Comparison of ENCODE assay signal across 21 mouse cellular contexts in the genomic region with DNA sequence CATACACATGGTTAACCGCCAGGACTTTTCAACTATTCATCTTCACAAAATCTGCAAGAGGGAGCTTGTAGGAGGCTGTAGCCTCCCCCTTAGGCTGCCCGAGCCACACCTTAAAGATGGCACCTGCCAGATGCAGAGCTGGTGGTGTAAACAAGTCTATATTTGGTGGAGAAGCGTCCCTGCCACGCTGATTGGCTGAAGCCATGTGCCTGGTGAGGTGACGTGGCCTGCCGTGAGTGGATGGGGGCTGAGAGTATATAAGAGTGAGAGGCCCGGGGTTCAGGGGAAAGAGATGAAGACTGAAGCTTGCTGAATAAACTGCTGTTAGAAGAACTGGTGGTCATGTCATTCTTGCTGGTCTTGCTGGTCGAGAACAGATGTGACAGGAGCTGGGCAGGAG. TPM values are rescaled to one million over a fixed set of nuclear protein-coding genes. Genes with fewer than 3 reads are reported as not detected.
DNase-seq lines count a peak whose midpoint lies in the region; TF ChIP-seq lines count a peak whose summit lies in the region.
"Not testable (repeated sequence)": the region's sequence is repeated elsewhere in the genome, so short reads cannot be mapped to it uniquely, and the experiment has no call there.
"Had no signal": no experiment of that assay in that cellular context is flagged by ENCODE, and none has a peak within 500 bp of the region (broad histone marks: within the 10 kb centered on the region; RNA-seq: fewer than 3 reads in every experiment).

No protein-coding gene starts in this region.

- not testable (repeated sequence) for H3K79me2 ChIP-seq in CH12.LX (replicated peaks; ENCODE audit: control insufficient read depth, extremely low read depth, insufficient read depth, poor library complexity, severe bottlenecking)

- TF ChIP-seq POLR2A in CH12.LX (IDR thresholded peaks at IDR 0.05; ENCODE audit: low read depth, low read length): not testable (repeated sequence)

- H3K36me3 ChIP-seq in CH12.LX (replicated peaks in 1 of 2; ENCODE audit: control insufficient read depth in 1 of 2, insufficient read depth in 1 of 2, low read length in 1 of 2): not testable (repeated sequence)

- not testable (repeated sequence) for H3K4me2 ChIP-seq in CH12.LX (ENCODE audit: insufficient read depth, low read depth, poor library complexity, severe bottlenecking)

- not testable (repeated sequence) for H3K4me1 ChIP-seq in CH12.LX (ENCODE audit: control insufficient read depth in 1 of 2, insufficient read depth in 2 of 2)

- H3K9ac ChIP-seq in CH12.LX (ENCODE audit: insufficient read depth, low read depth): not testable (repeated sequence)

- TF ChIP-seq RAD21 in CH12.LX (IDR thresholded peaks at IDR 0.05; ENCODE audit: low read depth, low read length): not testable (repeated sequence)

- not testable (repeated sequence) for H3K9me3 ChIP-seq in CH12.LX (replicated peaks; ENCODE audit: low read length)

- TF ChIP-seq CTCF in CH12.LX (conservative IDR thresholded peaks at IDR 0.05 in 1 of 2, IDR thresholded peaks at IDR 0.05 in 1 of 2; ENCODE audit: low read depth in 2 of 2, low read length in 2 of 2): not testable (repeated sequence)

- not testable (repeated sequence) for H3K27ac ChIP-seq in CH12.LX (ENCODE audit: insufficient read depth, low read depth)

- H3K4me3 ChIP-seq in CH12.LX (replicated peaks in 1 of 3; ENCODE audit: low read depth in 2 of 3, low read length in 2 of 3, poor library complexity in 1 of 3): not testable (repeated sequence)

- in situ Hi-C loops in CH12.LX (cut with MboI; ENCODE audit: low pct_ligation_motif_present, low pct_unique_long_range_greater_than_20kb, low sequenced_read_pairs): not testable (repeated sequence)

- dilution Hi-C loops in CH12.LX (cut with MboI; ENCODE audit: extremely low pct_ligation_motif_present, extremely low pct_unique_long_range_greater_than_20kb, low sequenced_read_pairs): not testable (repeated sequence)

- not testable (repeated sequence) for TF ChIP-seq EP300 in CH12.LX (IDR thresholded peaks at IDR 0.05; ENCODE audit: low read length)

- H3K27me3 ChIP-seq in CH12.LX (replicated peaks): not testable (repeated sequence)

- DNase-seq in 3134 (ENCODE audit: extremely low read depth, insufficient read length, low spot score): peak; percentile 10
- peak; percentile 1 for DNase-seq in CH12.LX (ENCODE audit: extremely low read depth)
- DNase-seq in NIH3T3 (ENCODE audit: low read depth): peak; percentile 43
- peak; percentile 90 for DNase-seq in heart, adult 11 months

RNA-seq across cellular contexts. Expression of a gene that starts 10.6 kb away (rescaled TPM):
- total RNA-seq in CH12.LX (2012; rRNA removed) (not detected in 2 replicates), CH12.LX (2014; rRNA removed) (not detected in 2 replicates)
- polyA plus RNA-seq in CH12.LX (2012; ENCODE audit: insufficient read length, low read depth): not detected in 2 replicates
- total RNA-seq: adrenal gland, adult 18-20 months; adrenal gland, adult 2 months; adrenal gland, adult 8-10 months; adrenal gland, postnatal 10 days; adrenal gland, postnatal 14 days; adrenal gland, postnatal 25 days; adrenal gland, postnatal 36 days; adrenal gland, postnatal 4 days; G1E; MEL had no signal
- polyA plus RNA-seq: activated CD4-positive, CD25-positive, alpha-beta regulatory T cell, adult 4 months; adrenal gland, adult 2 months; C2C12; CD4-positive, CD25-positive, alpha-beta regulatory T cell, adult 4 months; G1E; Patski had no signal

RNA-seq across cellular contexts. Expression of a gene that starts 29.6 kb away (rescaled TPM):
- total RNA-seq in CH12.LX (2012; rRNA removed) (not detected in 2 replicates), CH12.LX (2014; rRNA removed) (not detected in 2 replicates)
- not detected in 2 replicates for polyA plus RNA-seq in CH12.LX (2012; ENCODE audit: insufficient read length, low read depth)
- total RNA-seq: adrenal gland, adult 18-20 months; adrenal gland, adult 2 months; adrenal gland, adult 8-10 months; adrenal gland, postnatal 10 days; adrenal gland, postnatal 14 days; adrenal gland, postnatal 25 days; adrenal gland, postnatal 36 days; adrenal gland, postnatal 4 days; ES-E14; MEL had no signal
- polyA plus RNA-seq: activated CD4-positive, CD25-positive, alpha-beta regulatory T cell, adult 4 months; adrenal gland, adult 2 months; C2C12; CD4-positive, CD25-positive, alpha-beta regulatory T cell, adult 4 months; cerebellum, adult 2 months; G1E; Patski had no signal

RNA-seq across cellular contexts. Expression of a gene that starts 59.1 kb away (rescaled TPM):
- total RNA-seq in CH12.LX (2012; rRNA removed) (not detected in 2 replicates), CH12.LX (2014; rRNA removed) (not detected in 2 replicates)
- polyA plus RNA-seq in CH12.LX (2012; ENCODE audit: insufficient read length, low read depth): not detected in 2 replicates
- total RNA-seq: adrenal gland, adult 18-20 months; adrenal gland, adult 2 months; adrenal gland, adult 8-10 months; adrenal gland, postnatal 10 days; adrenal gland, postnatal 14 days; adrenal gland, postnatal 25 days; adrenal gland, postnatal 36 days; adrenal gland, postnatal 4 days; ES-E14; G1E; MEL had no signal
- polyA plus RNA-seq: activated CD4-positive, CD25-positive, alpha-beta regulatory T cell, adult 4 months; adrenal gland, adult 2 months; brain, embryonic 14.5 days; C2C12; CD4-positive, CD25-positive, alpha-beta regulatory T cell, adult 4 months; cerebellum, adult 2 months; G1E; Patski had no signal

RNA-seq across cellular contexts. Expression of a gene that starts 59.8 kb away (rescaled TPM):
- total RNA-seq in CH12.LX (2012; rRNA removed) (not detected in 2 replicates), CH12.LX (2014; rRNA removed) (not detected in 2 replicates)
- polyA plus RNA-seq in CH12.LX (2012; ENCODE audit: insufficient read length, low read depth): not detected in 2 replicates
- total RNA-seq: adrenal gland, adult 18-20 months; adrenal gland, adult 2 months; adrenal gland, adult 8-10 months; adrenal gland, postnatal 10 days; adrenal gland, postnatal 14 days; adrenal gland, postnatal 25 days; adrenal gland, postnatal 36 days; adrenal gland, postnatal 4 days; ES-E14; MEL had no signal
- polyA plus RNA-seq: activated CD4-positive, CD25-positive, alpha-beta regulatory T cell, adult 4 months; adrenal gland, adult 2 months; C2C12; CD4-positive, CD25-positive, alpha-beta regulatory T cell, adult 4 months; G1E; Patski had no signal

Comparison
In these comparisons a context has a peak if more than half of its experiments do, and no peak if none do; other contexts are left out.
1. DNase-seq: peak in every context shown above with its lines; median percentile 90 in heart, adult 11 months; 43 in NIH3T3; 10 in 3134; 1 in CH12.LX.